Mouse (Mus musculus): Measurements from ENCODE around the gene Rgma.
A peak's percentile ranks its signal among the peaks of the same experiment; 100 is the strongest.

Gene Rgma

DNA sequence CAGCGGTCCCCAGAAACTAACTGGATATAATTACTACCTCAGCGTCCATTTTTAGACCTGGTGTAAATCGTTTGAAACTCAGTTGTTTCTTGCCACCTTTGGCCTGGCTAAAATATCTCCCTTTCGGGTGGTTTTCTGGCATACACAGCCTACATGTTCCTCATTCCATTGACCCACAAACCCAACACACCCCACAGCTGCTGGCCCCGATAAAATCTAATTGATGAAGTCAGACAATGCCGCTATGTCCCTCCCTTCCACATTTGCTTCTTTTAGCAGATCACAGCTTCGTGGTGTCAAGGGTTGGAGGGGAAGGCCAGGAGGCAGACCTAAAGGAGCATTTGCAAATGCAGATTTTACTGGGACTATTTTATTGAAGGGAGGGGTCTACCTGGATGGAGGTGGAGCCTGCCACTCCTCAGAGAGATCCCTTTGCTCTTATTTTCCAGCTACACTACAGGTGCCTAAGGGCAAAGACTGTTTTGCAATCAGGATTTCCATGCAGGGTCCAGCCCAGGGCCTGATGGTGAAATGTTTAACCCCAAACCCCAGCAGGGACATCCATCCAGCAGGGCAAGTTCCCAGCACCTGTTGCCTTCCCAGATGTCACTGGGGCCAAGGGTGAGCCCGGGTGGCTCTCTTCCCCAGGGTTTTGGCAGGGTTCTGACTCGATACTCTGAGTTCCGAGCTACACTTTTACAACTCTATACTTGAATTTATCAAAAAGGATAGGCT is 3.6 kb upstream of the Rgma start:
- DNase-seq (ENCODE audit: low spot score), result no peak

- peak; percentile 8 for DNase-seq (ENCODE audit: low spot score)
These were observed 2.8 kb upstream of the Rgma start for GRCm38 (mm10) chr7:73372352-73372970.

DNA sequence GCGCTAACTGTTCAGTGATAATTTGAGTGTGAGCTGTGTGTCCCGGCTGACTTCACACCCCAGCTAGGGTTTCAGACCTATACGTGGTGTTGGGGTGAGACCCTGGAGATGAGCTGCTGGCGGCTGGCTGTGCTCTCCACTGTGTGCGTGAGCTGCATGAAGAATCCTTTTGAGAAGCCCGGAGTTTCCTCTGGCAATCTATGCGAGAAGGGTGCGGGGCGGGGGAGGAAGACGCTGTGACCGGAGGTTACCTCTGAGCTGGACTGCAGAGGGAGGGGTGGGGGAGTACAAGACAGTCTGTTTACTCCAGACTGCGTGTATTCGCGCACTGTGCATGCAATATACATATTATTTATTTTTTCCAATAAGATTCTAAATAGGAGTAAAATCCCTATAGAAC is 582 bp upstream of the Rgma start:
- DNase-seq (ENCODE audit: low spot score), result peak; percentile 27

- peak; percentile 64 for DNase-seq (ENCODE audit: low spot score)
These were observed 1.0 kb downstream of the Rgma start for GRCm38 (mm10) chr7:73376101-73377001.

DNA sequence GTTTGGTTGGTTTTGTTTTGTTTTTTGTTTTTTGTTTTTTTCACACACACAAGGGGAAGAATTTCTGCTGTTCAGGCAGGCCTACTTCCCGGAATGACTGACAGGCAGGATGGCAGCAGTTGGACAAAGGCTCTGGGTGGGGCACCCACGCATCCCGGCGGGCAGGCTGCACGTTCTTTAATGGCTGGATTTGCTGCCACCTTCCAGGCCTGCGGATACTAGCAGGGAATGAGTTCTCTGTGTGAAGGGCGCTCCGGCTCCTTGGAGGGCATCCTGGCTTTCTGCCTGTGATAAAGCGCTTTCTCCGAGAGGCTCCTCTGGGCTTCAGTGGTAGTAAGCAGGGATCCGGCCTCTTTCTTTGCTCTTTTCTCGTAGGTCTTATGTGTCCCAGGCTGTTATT is 2.0 kb downstream of the Rgma start:
- no peak for DNase-seq (ENCODE audit: low spot score)

- DNase-seq (ENCODE audit: low spot score), result no peak
These were observed 2.7 kb downstream of the Rgma start for GRCm38 (mm10) chr7:73378034-73378433.

DNA sequence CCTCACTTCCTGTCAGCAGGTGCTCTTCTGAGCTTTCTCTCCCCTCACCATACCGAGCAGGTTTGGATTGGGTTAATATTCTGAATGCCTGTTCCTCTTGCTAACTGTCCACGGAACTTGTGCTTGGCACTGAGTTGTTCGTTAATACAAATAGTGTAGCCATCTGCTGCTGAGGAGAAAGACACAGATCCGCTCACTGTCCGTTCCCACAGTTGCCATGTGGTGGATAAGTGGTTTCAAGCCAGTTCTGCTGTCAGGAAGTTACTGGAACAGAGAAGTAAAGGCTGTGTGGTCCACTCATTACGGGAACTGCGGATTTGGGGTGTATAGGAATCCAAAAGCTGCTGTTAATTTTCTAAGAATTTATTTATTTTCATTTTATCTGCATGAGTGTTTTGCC is 7.5 kb downstream of the Rgma start:
- DNase-seq (ENCODE audit: low spot score), result no peak

GRCm38 (mm10) chr7:73388866-73389265 is 13.6 kb downstream of the Rgma start:
- DNase-seq (ENCODE audit: low spot score), result no peak

DNA sequence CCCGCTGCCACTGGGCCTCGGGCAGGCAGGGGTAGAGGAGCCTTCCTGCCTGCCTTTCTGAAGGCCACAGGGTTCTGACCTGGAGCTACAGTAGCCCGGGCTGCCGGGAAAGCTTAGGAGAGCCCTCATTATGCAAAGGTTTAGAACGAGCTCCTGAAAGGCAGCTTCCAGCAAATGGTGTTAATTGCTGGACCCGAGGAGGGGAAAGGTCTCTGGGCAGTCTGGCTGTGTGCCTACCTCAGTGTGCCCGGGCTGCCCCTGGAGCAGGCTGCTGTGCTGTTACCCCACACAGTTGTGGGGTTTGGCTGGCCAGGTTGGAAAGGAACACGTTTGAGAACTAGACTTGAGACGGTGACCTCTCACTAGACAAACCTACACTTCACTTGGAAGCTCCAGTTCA is 14.1 kb downstream of the Rgma start:
- DNase-seq (ENCODE audit: low spot score), result no peak

- DNase-seq (ENCODE audit: low spot score), result peak; percentile 57
These were observed 14.6 kb downstream of the Rgma start for GRCm38 (mm10) chr7:73389871-73390294.

GRCm38 (mm10) chr7:73390426-73391001 is 15.2 kb downstream of the Rgma start:
- DNase-seq (ENCODE audit: low spot score), result no peak

DNA sequence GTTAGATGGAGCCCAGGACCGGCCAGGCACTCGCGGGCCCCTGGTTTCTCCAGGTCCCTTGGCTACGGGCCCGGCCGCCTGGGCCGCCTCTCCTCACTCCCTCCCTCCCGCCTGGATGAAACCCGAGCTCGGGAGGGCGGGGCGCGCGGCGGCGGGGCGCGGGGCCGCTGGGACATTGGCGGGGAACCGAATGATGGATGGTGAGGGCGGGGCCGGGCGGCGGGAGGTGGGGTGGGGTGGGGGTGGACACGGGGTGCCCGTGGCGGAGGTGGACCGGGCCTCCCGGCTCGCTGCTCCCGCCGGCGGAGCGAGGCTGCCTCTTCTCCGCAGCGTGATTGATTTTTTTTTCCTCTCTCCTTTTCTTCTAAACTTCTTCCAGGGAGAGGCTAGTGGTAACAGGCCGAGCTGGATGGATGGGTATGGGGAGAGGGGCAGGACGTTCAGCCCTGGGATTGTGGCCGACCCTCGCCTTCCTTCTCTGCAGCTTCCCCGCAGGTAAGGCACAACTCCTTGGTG is 15.8 kb downstream of the Rgma start:
- peak; percentile 84 for DNase-seq (ENCODE audit: low spot score)

- DNase-seq (ENCODE audit: low spot score), result peak; percentile 27
These were observed 16.4 kb downstream of the Rgma start for GRCm38 (mm10) chr7:73391518-73392321.

DNA sequence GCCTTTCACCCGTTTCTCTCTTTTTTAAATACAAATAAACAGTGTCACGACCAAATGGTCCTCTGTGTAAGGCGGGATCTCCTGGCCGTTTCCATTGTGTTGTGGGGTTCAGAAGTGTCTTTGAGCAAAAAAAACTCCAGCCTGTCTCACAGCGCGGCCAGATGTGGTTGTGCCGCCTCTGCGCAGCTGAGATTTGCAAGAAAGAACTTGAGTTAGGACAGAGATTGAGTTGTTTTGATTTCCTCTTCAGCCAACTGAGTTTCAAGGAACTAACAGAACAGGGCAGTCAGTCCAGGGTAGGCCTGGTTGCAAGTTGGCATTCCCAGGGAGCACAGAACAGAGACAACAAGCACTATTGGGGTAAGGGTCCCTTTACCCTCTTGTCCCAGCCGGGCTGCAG is 17.1 kb downstream of the Rgma start:
- no peak for DNase-seq (ENCODE audit: low spot score)

DNA sequence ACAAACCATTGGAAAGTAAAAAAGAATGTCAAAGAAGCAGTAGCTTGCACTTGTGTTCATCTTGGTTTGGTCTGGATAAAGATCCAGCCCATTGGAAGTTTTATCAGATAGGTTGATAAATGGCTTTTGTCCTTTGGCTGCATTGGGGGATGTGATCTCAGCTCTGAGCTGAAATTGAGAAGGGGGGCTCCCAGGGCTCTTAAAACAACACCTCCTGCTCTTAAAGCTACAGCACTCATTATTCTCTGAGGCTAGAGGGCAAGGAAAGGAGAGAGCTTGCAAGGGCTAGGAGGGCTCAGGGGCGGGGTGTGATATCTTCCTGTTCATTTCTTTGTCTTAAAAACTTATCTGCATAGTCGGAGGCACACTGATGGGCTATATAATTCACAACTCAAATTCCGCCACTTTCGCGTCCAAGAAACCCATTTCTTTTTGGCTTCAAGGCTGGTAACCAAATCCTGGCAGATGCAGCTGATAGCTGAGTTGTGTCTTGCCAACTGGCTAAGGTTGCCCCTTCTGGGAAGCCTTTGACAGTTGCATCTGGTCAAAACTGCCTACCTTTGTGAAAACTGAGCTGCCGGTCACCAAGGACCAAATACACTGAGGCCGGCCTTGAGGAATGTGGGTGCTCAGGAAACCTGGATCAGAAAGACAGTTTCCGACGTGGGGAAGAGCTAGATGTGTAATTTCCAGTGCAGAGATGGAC is 18.2 kb downstream of the Rgma start:
- DNase-seq (ENCODE audit: low spot score), result no peak

- no peak for DNase-seq (ENCODE audit: low spot score)
These were observed 18.7 kb downstream of the Rgma start for GRCm38 (mm10) chr7:73394013-73394409.

DNA sequence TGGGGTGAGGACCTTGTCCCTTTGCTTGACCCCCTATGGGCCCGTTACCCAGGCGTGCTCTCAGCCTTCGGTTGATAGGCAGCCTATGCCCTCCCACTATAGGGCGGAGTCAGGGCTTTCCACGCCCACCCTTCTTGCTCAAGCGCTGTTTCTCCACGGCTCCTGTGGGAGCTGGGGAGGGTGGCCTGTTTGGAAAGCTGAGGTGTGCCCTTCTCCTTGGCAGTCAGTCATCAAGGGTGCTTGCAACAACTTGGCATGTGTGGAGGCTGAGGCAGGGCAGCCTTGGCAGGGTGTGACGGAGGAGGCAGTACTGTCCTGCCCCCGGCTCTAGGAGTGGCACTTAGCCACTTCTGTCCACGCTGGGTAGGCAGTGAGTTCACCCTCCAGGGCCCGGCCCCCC is 23.0 kb downstream of the Rgma start:
- DNase-seq (ENCODE audit: low spot score), result peak; percentile 36

DNA sequence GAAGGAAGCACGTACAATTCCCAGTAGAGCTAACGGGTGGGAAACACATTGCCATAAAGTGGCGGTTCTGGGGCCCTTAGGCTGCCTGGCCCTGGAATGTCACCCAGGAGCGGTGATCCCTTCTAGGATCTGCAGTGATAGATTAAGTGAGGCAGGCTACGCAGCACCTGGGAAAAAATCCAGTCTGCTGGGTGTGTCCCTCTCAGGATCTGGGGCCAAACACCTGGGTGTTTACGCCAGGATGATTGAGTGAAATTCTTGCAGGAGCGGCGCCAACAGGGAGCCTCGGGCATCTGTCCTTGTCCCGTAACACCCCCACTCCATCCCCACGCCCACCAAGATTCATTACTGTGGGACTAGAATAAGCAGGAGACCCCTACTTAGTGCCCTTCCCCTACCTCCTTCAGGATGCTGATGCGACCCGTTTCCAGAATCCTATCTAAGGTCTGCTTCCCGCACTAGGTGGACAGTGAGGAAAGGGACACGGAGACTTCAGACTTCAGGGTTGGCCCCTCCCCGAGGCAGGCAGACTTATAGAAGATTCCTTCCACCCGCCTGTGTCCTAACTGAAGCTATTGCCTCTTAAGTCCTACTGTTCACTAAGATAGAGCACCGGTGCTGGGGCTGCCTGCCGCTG is 23.6 kb downstream of the Rgma start:
- no peak for DNase-seq (ENCODE audit: low spot score)

GRCm38 (mm10) chr7:73399501-73400044 is 24.3 kb downstream of the Rgma start:
- DNase-seq (ENCODE audit: low spot score), result peak; percentile 81
